9 mouse cellular contexts compared by ENCODE assay signal in the genomic region with DNA sequence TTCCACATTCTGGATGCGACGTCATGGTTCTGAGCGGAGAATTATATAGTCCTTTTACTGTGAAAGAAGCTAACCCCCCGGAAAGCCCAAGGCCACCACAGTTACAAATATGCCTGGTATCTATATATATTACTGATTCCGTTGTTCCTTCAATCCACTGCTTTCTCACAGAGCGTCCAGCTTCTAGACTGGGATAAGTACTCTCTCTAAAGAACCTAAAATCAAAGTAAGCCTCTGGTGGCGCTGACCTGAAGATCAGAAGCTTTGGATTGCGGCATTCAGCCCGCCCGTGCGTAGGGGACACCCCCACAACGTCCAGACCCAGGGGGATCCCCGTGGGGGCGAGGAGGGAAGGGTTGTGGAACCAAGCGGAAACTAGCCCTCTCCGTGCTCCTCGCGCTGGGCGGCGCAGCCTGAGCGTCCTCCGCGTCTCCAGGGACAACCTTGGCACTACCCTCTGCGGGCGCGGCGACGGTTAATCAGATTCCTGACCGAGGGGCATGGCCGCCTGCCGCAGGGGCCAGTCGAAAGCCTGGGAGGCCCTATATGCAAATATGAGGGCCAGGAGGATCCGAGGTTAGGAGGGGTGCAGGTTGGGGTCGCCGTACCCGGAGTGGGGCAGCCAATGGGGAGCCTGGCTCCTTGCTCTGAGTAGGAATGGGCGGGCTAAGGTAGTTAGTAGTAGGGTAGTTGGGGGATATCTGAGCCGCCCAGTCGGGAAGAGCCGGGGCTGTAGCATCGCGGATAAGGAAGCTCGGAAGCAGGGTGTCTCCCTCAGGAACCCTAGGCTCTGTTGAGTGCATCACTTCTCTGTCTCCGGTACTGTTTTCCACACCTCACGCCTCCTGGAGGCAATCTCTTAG. TPM values are rescaled to one million over a fixed set of nuclear protein-coding genes. Genes with fewer than 3 reads are reported as not detected.
A peak's percentile ranks its signal among the peaks of the same experiment; 100 is the strongest.
DNase-seq lines count a peak whose midpoint lies in the region; ATAC-seq and TF ChIP-seq lines count a peak whose summit lies in the region.
"Had no signal": no experiment of that assay in that cellular context is flagged by ENCODE, and none has a peak within 500 bp of the region (broad histone marks: within the 10 kb centered on the region; RNA-seq: fewer than 3 reads in every experiment).

No protein-coding gene starts in this region.

- H3K27me3 ChIP-seq in heart, postnatal 0 days (ENCODE audit: control insufficient read depth, insufficient read depth, low read length): peaks cover 50% of the 10 kb centered on the region
- peaks cover 46% of the 10 kb centered on the region for H3K27me3 ChIP-seq in midbrain, embryonic 12.5 days

- peak overlapping the region; percentile 11; the same call in 1 of the 2 replicates for H3K4me3 ChIP-seq in brown adipose tissue, adult 24 weeks (ENCODE audit: insufficient read depth, low read depth, low read length)
- H3K4me3 ChIP-seq in heart, postnatal 0 days (ENCODE audit: low read depth, low read length): peak overlapping the region; percentile 42
- peak overlapping the region; percentile 38 for H3K4me3 ChIP-seq in midbrain, embryonic 12.5 days

- H3K4me2 ChIP-seq in heart, postnatal 0 days (ENCODE audit: low read depth, low read length): peak overlapping the region; percentile 67
- H3K4me2 ChIP-seq in midbrain, embryonic 12.5 days (replicated peaks): peak overlapping the region; percentile 65

- H3K4me1 ChIP-seq in brown adipose tissue, adult 24 weeks (ENCODE audit: control insufficient read depth, insufficient read depth, insufficient read length, low read length): no peaks in the 10 kb centered on the region
- no peaks in the 10 kb centered on the region for H3K4me1 ChIP-seq in heart, postnatal 0 days (ENCODE audit: control insufficient read depth, insufficient read depth)
- peaks cover 11% of the 10 kb centered on the region for H3K4me1 ChIP-seq in midbrain, embryonic 12.5 days

- no peaks in the 10 kb centered on the region for H3K9me3 ChIP-seq in heart, postnatal 0 days (replicated peaks; ENCODE audit: control insufficient read depth, low read length)
- no peaks in the 10 kb centered on the region for H3K9me3 ChIP-seq in midbrain, embryonic 12.5 days

- peak; percentile 55; the same call in 1 of the 2 replicates for ATAC-seq in heart, postnatal 0 days (ENCODE audit: insufficient read depth, low read depth)
- ATAC-seq in midbrain, embryonic 12.5 days (ENCODE audit: low FRiP score, low read depth): no peak

- DNase-seq in layer of hippocampus, postnatal 10 days (ENCODE audit: low spot score in 2 of 2): peak; percentile 13 to 29
- no peak for DNase-seq in layer of hippocampus, adult 9-11 months
- DNase-seq in heart, postnatal 0 days (ENCODE audit: low spot score): peak; percentile 25
- DNase-seq in layer of hippocampus, postnatal 36 days: peak; percentile 2 to 4
- no peak for DNase-seq in cerebellum, postnatal 36 days
- DNase-seq in gastrocnemius, postnatal 10 days: no peak

- TF ChIP-seq EP300 in heart, postnatal 0 days (IDR thresholded peaks at IDR 0.05; ENCODE audit: low read depth): no peak

- TF ChIP-seq CTCF in heart, postnatal 0 days (IDR thresholded peaks at IDR 0.05; ENCODE audit: low read depth): no peak

- H3K36me3 ChIP-seq in heart, postnatal 0 days (replicated peaks; ENCODE audit: control insufficient read depth, insufficient read depth, low read length): no peaks in the 10 kb centered on the region
- no peaks in the 10 kb centered on the region for H3K36me3 ChIP-seq in midbrain, embryonic 12.5 days

- WGBS in heart, postnatal 0 days: 1% methylated on average over 45 of the region's 45 CpGs
- 1% methylated on average over 45 of the region's 45 CpGs for WGBS in midbrain, embryonic 12.5 days

- 0 out of 2 replicates have a peak overlapping the region, but pooled peaks have one; percentile 12 for H3K9ac ChIP-seq in heart, postnatal 0 days (replicated peaks; ENCODE audit: low read depth, low read length)
- H3K9ac ChIP-seq in midbrain, embryonic 12.5 days (replicated peaks): peak overlapping the region; percentile 41; the same call in 1 of the 2 replicates

- H3K27ac ChIP-seq in brown adipose tissue, adult 24 weeks (replicated peaks; ENCODE audit: low read depth, low read length): no peak overlapping the region
- H3K27ac ChIP-seq in heart, postnatal 0 days (ENCODE audit: low read depth): no peak overlapping the region
- H3K27ac ChIP-seq in midbrain, embryonic 12.5 days (replicated peaks): no peak overlapping the region
- H3K27ac ChIP-seq: macrophage had no signal

RNA-seq across cellular contexts. Expression of a gene that starts 9.3 kb away (rescaled TPM):
- total RNA-seq in layer of hippocampus, postnatal 10 days (2021): under 1 TPM; 0.42 to 0.55 TPM
- not detected in 2 replicates for polyA plus RNA-seq in brown adipose tissue, adult 24 weeks (2012; ENCODE audit: insufficient read depth, insufficient read length, missing spikeins)
- total RNA-seq in heart, postnatal 0 days (2014; rRNA removed; ENCODE audit: low replicate concordance): not detected in 2 replicates
- polyA plus RNA-seq in heart, postnatal 0 days (2015; fragmentation: Nextera tagmentation; extraction: Ambion mirVana): not detected in 2 replicates
- under 1 TPM; 0.27 to 0.46 TPM for total RNA-seq in layer of hippocampus, postnatal 36 days (2021)
- polyA plus RNA-seq in midbrain, embryonic 12.5 days (2016; fragmentation: Nextera tagmentation; extraction: Ambion mirVana): not detected in 2 replicates
- total RNA-seq in gastrocnemius, postnatal 10 days (2021): not detected
- polyA plus RNA-seq: macrophage had no signal

RNA-seq across cellular contexts. Expression of a gene that starts 12.5 kb away (rescaled TPM):
- total RNA-seq in layer of hippocampus, postnatal 10 days (2021): not detected
- polyA plus RNA-seq in brown adipose tissue, adult 24 weeks (2012; ENCODE audit: insufficient read depth, insufficient read length, missing spikeins): not detected in 2 replicates
- not detected in 2 replicates for total RNA-seq in heart, postnatal 0 days (2014; rRNA removed; ENCODE audit: low replicate concordance)
- polyA plus RNA-seq in heart, postnatal 0 days (2015; fragmentation: Nextera tagmentation; extraction: Ambion mirVana): not detected in 2 replicates
- total RNA-seq in layer of hippocampus, postnatal 36 days (2021): not detected
- polyA plus RNA-seq in midbrain, embryonic 12.5 days (2016; fragmentation: Nextera tagmentation; extraction: Ambion mirVana): not detected in 2 replicates
- total RNA-seq in gastrocnemius, postnatal 10 days (2021): not detected
- polyA plus RNA-seq: macrophage had no signal

RNA-seq across cellular contexts. Expression of a gene that starts 48.8 kb away (rescaled TPM):
- 100 to 1,000 TPM; 583 to 624 TPM for total RNA-seq in layer of hippocampus, postnatal 10 days (2021)
- polyA plus RNA-seq in brown adipose tissue, adult 24 weeks (2012; ENCODE audit: insufficient read depth, insufficient read length, missing spikeins): 43.7 and 57.2 TPM in 2 replicates
- 4,197 and 4,922 TPM in 2 replicates for total RNA-seq in heart, postnatal 0 days (2014; rRNA removed; ENCODE audit: low replicate concordance)
- 4,840 and 4,941 TPM in 2 replicates for polyA plus RNA-seq in heart, postnatal 0 days (2015; fragmentation: Nextera tagmentation; extraction: Ambion mirVana)
- total RNA-seq in layer of hippocampus, postnatal 36 days (2021): 100 to 1,000 TPM; 385 to 449 TPM
- 364 and 367 TPM in 2 replicates for polyA plus RNA-seq in midbrain, embryonic 12.5 days (2016; fragmentation: Nextera tagmentation; extraction: Ambion mirVana)
- 1,000 to 10,000 TPM; 1,118 to 1,302 TPM for total RNA-seq in gastrocnemius, postnatal 10 days (2021)

RNA-seq across cellular contexts. Expression of a gene that starts 59.1 kb away (rescaled TPM):
- 10 to 100 TPM; 56.6 to 57.8 TPM for total RNA-seq in layer of hippocampus, postnatal 10 days (2021)
- 11.5 and 13.7 TPM in 2 replicates for polyA plus RNA-seq in brown adipose tissue, adult 24 weeks (2012; ENCODE audit: insufficient read depth, insufficient read length, missing spikeins)
- total RNA-seq in heart, postnatal 0 days (2014; rRNA removed; ENCODE audit: low replicate concordance): 42.4 and 44.4 TPM in 2 replicates
- 19.3 and 20.0 TPM in 2 replicates for polyA plus RNA-seq in heart, postnatal 0 days (2015; fragmentation: Nextera tagmentation; extraction: Ambion mirVana)
- total RNA-seq in layer of hippocampus, postnatal 36 days (2021): 10 to 100 TPM; 53.8 to 54.6 TPM
- 36.1 and 42.1 TPM in 2 replicates for polyA plus RNA-seq in midbrain, embryonic 12.5 days (2016; fragmentation: Nextera tagmentation; extraction: Ambion mirVana)
- 10 to 100 TPM; 24.2 to 29.8 TPM for total RNA-seq in gastrocnemius, postnatal 10 days (2021)

Comparison
In these comparisons a context has a peak if more than half of its experiments do, and no peak if none do; other contexts are left out.
1. DNase-seq: peak in layer of hippocampus, postnatal 10 days (2 of 2), heart, postnatal 0 days (single experiment) and layer of hippocampus, postnatal 36 days (2 of 2); none in layer of hippocampus, adult 9-11 months (single experiment), cerebellum, postnatal 36 days (0 of 2) and gastrocnemius, postnatal 10 days (single experiment).
2. Peak in every context shown above with its lines, with median percentiles within 50 percentile points of each other: H3K4me3 ChIP-seq.